Mouse (Mus musculus): ENCODE results near the gene Zbtb16. TPM values are rescaled to one million over a fixed set of nuclear protein-coding genes. Genes with fewer than 3 reads are reported as not detected.
A peak's percentile ranks its signal among the peaks of the same experiment; 100 is the strongest.

Gene Zbtb16
- polyA plus RNA-seq, 1 experiment from 2014 or later, result 2.3 TPM

DNA sequence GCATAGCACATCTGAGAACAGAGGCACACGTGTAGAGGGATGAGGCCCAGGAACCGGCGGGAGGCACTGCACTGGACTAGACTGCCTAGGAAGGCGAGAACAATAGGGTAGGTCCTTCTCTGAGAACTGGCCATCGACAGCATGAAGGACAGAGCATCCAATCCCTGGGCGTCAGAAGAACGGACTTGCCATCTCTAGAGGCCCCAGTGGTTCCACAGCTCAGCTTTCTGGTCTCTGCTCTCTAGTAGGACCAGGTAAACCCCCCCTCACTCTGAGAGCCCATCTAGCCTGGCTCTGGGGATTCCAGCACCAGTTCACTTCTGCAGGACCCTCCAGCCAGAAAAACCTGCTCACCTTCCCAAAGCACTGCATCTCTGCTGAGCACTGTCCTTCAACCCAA is 148.1 kb downstream of the Zbtb16 start:
- Histone ChIP-seq H3K4me1 (replicated peaks; ENCODE audit: control insufficient read depth, insufficient read depth, low read length) (peaks cover 19% of the 10 kb centered on the region), H3K4me3 (ENCODE audit: low read depth, low read length) (no peak overlapping the region), H3K9ac (ENCODE audit: low read depth, low read length) (peak overlapping the region; percentile 20; the same call in 1 of the 2 replicates), H3K9me3 (ENCODE audit: control insufficient read depth, low read length) (no peaks in the 10 kb centered on the region), H3K4me2 (0 out of 2 replicates have a peak overlapping the region, but pooled peaks have one; percentile 59), H3K27me3 (replicated peaks; ENCODE audit: control insufficient read depth, insufficient read depth, low read length) (no peaks in the 10 kb centered on the region), H3K36me3 (ENCODE audit: control insufficient read depth, insufficient read depth, low read length) (no peaks in the 10 kb centered on the region), H3K27ac (ENCODE audit: low read depth, low read length) (peak overlapping the region; percentile 88; the same call in 1 of the 2 replicates)
- DNase-seq (ENCODE audit: low spot score) (no peak), ATAC-seq (replicated peaks; ENCODE audit: low FRiP score) (no peak)
- WGBS, result 81% methylated on average over 7 of the region's 7 CpGs

DNA sequence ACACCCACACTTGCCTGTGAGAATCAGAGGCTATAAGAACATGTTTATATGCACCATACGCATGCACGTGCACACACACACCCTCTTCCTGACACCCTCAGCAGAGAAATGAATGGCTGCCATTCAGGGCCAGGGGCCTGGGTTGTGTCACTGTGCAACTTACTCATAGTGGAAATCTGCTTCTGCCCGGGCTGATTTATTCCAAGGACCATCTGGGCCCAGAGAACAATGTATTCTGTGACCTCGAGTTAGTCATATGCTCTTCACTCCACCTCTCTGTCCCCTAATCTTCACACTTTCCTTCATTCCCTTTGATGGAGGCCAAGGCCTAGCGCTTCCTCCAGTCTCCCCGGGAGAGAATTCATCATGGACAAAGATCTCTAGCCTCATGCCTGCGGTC is 150.3 kb downstream of the Zbtb16 start:
- Histone ChIP-seq H3K27ac (ENCODE audit: low read depth, low read length) (no peak overlapping the region), H3K9me3 (ENCODE audit: control insufficient read depth, low read length) (no peaks in the 10 kb centered on the region), H3K9ac (ENCODE audit: low read depth, low read length) (no peak overlapping the region), H3K4me1 (replicated peaks; ENCODE audit: control insufficient read depth, insufficient read depth, low read length) (peaks cover 19% of the 10 kb centered on the region), H3K4me2 (no peak overlapping the region), H3K4me3 (ENCODE audit: low read depth, low read length) (no peak overlapping the region), H3K36me3 (ENCODE audit: control insufficient read depth, insufficient read depth, low read length) (no peaks in the 10 kb centered on the region), H3K27me3 (replicated peaks; ENCODE audit: control insufficient read depth, insufficient read depth, low read length) (no peaks in the 10 kb centered on the region)
- no peak for DNase-seq (ENCODE audit: low spot score)
- 78% methylated on average over 7 of the region's 7 CpGs for WGBS
- ATAC-seq (replicated peaks; ENCODE audit: low FRiP score), result no peak

DNA sequence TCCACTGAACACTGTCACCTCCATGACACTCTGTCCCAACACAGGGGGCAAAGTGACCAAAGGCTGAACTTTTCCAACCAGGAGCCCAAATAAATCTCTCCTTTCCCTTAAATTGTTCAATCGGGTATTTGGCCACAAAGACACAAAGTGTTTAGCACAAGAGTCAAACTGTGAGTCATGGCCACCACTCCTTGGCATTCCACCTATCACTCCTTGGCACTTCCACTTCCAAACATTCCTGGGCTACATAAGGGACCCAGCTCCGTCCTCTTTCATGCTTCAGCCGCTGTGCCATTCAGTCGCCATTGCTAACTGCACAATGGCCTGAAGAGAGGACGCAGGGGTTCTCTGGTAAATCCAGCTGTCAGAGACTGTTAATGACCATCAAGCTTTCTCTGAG is 151.9 kb downstream of the Zbtb16 start:
- Histone ChIP-seq H3K4me2 (no peak overlapping the region), H3K4me1 (replicated peaks; ENCODE audit: control insufficient read depth, insufficient read depth, low read length) (peaks cover 10% of the 10 kb centered on the region), H3K9me3 (ENCODE audit: control insufficient read depth, low read length) (no peaks in the 10 kb centered on the region), H3K27me3 (replicated peaks; ENCODE audit: control insufficient read depth, insufficient read depth, low read length) (no peaks in the 10 kb centered on the region), H3K4me3 (ENCODE audit: low read depth, low read length) (no peak overlapping the region), H3K9ac (ENCODE audit: low read depth, low read length) (no peak overlapping the region), H3K27ac (ENCODE audit: low read depth, low read length) (no peak overlapping the region), H3K36me3 (ENCODE audit: control insufficient read depth, insufficient read depth, low read length) (no peaks in the 10 kb centered on the region)
- WGBS, result 89% methylated on average over 5 of the region's 5 CpGs
- ATAC-seq (replicated peaks; ENCODE audit: low FRiP score) (no peak), DNase-seq (ENCODE audit: low spot score) (no peak)

DNA sequence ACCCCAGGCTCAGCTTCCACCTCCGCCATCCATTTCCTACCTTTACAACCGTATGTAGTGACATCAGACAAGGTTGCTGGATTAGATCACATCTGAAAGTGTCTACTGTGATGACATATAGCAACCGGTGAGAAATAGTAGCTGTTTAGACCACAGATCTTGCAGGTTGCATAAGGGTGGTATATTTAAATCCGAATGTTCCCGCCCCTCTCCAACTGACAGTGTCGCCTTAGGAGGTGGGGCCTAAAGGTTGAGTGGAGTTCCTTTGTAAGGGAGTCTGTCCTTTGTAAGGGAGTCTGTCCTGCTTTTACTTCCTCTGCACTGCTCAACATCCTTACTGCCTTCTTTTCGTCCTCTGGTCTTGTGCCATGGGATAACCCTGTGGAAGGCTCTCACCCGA is 154.8 kb downstream of the Zbtb16 start:
- ATAC-seq (replicated peaks; ENCODE audit: low FRiP score) (no peak), DNase-seq (ENCODE audit: low spot score) (no peak)
- H3K9me3 ChIP-seq (ENCODE audit: control insufficient read depth, low read length), result no peaks in the 10 kb centered on the region
- no peak overlapping the region for H3K4me3 ChIP-seq (ENCODE audit: low read depth, low read length)
- H3K27me3 ChIP-seq (replicated peaks; ENCODE audit: control insufficient read depth, insufficient read depth, low read length), result no peaks in the 10 kb centered on the region
- no peaks in the 10 kb centered on the region for H3K36me3 ChIP-seq (ENCODE audit: control insufficient read depth, insufficient read depth, low read length)
- H3K4me1 ChIP-seq (replicated peaks; ENCODE audit: control insufficient read depth, insufficient read depth, low read length), result peaks cover 5% of the 10 kb centered on the region; the same call in 1 of the 2 replicates
- H3K27ac ChIP-seq (ENCODE audit: low read depth, low read length), result no peak overlapping the region
- no peak overlapping the region for H3K4me2 ChIP-seq
- WGBS, result 81% methylated on average over 8 of the region's 8 CpGs
- H3K9ac ChIP-seq (ENCODE audit: low read depth, low read length), result no peak overlapping the region

DNA sequence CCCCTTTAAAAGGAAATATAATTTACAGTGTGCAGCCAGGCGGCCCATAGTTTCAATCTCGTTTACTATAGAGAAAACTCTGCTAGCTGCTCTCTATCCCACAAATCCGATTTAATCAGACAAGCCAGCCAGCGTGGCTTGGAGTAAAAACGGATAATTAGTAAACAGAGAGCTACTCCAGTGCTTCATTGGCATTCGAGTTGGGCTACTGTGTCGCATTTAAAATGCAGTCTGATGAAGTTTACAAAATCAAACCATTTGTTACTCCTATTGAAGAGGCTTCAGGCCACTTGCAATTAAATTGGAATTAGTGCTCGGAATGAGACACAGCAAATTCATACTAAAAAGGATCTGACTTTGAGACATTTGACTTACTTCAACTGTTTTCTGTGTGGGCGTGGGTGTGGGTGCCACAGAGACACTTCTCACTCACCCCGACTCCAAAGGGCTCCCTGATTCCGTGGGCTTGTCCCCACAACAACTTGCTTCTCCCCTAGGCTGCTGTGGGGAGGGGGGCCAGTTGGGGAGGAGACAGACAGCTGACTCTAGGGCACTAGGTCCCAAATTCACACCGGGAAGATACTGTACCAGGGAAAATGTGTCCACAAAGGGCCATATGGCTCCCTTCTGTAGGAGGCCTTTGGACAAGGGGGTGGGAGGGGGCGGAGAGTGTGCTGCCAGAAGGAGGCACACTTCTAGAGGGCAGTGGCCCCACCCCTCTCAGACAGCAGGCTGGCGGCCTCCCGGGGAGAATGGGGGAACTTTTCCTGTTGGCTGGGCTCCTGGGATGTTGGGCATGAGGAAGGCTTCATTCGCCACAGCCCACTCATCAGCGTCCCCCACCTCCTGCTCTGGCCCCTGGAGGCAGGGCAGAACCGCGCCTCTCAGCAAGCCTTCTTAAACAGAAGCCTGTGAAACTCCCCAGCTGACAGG is 157.3 kb downstream of the Zbtb16 start:
- H3K27me3 ChIP-seq (replicated peaks; ENCODE audit: control insufficient read depth, insufficient read depth, low read length), result no peaks in the 10 kb centered on the region; the same call in 1 of the 2 replicates
- H3K4me1 ChIP-seq (replicated peaks; ENCODE audit: control insufficient read depth, insufficient read depth, low read length), result peaks cover 5% of the 10 kb centered on the region; the same call in 1 of the 2 replicates
- H3K9ac ChIP-seq (ENCODE audit: low read depth, low read length), result no peak overlapping the region
- WGBS, result 55% methylated on average over 19 of the region's 19 CpGs
- no peaks in the 10 kb centered on the region for H3K36me3 ChIP-seq (ENCODE audit: control insufficient read depth, insufficient read depth, low read length)
- H3K4me3 ChIP-seq (ENCODE audit: low read depth, low read length), result no peak overlapping the region
- H3K4me2 ChIP-seq, result no peak overlapping the region
- no peaks in the 10 kb centered on the region for H3K9me3 ChIP-seq (ENCODE audit: control insufficient read depth, low read length)
- DNase-seq (ENCODE audit: low spot score), result no peak
- ATAC-seq (replicated peaks; ENCODE audit: low FRiP score), result no peak
- H3K27ac ChIP-seq (ENCODE audit: low read depth, low read length), result no peak overlapping the region

DNA sequence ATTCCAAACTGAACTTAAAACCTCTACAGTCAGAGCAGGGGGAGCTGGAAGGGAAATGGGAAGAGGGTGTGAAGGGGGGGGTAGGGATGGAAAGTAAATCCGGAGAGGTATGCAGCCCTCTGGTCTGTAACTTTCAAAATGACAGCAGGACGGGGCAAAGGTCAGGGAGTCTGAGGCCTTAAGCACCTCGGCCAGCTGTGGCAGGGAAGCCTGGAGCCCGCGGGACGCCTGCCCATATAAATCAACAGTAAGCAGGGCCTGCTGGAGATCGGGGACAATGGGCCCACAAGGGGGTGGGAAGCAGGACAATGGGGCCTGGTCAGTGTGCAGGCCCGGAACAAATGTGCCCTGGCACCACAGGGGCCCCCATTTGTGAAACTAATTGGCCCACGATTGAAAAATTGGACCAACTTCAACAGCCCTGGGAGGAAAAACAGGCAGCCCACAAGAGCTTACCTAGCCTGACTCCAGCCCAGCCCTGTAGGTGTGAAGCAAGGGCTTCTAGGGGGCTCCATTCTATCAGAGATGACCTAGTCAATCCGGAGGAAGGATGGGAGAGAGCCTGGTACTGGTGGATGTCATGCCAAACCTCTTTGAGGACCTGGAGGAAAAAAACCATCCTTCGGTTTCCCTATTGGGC is 160.8 kb downstream of the Zbtb16 start:
- no peaks in the 10 kb centered on the region for H3K36me3 ChIP-seq (ENCODE audit: control insufficient read depth, insufficient read depth, low read length)
- H3K9ac ChIP-seq (ENCODE audit: low read depth, low read length), result no peak overlapping the region
- H3K4me3 ChIP-seq (ENCODE audit: low read depth, low read length), result no peak overlapping the region
- H3K27me3 ChIP-seq (replicated peaks; ENCODE audit: control insufficient read depth, insufficient read depth, low read length), result no peaks in the 10 kb centered on the region; the same call in none of the 2 replicates
- no peaks in the 10 kb centered on the region for H3K9me3 ChIP-seq (ENCODE audit: control insufficient read depth, low read length)
- WGBS, result 36% methylated on average over 11 of the region's 11 CpGs
- no peak overlapping the region for H3K27ac ChIP-seq (ENCODE audit: low read depth, low read length)
- DNase-seq (ENCODE audit: low spot score) (no peak), ATAC-seq (replicated peaks; ENCODE audit: low FRiP score) (no peak)
- peaks cover 5% of the 10 kb centered on the region; the same call in 1 of the 2 replicates for H3K4me1 ChIP-seq (replicated peaks; ENCODE audit: control insufficient read depth, insufficient read depth, low read length)
- H3K4me2 ChIP-seq, result no peak overlapping the region

DNA sequence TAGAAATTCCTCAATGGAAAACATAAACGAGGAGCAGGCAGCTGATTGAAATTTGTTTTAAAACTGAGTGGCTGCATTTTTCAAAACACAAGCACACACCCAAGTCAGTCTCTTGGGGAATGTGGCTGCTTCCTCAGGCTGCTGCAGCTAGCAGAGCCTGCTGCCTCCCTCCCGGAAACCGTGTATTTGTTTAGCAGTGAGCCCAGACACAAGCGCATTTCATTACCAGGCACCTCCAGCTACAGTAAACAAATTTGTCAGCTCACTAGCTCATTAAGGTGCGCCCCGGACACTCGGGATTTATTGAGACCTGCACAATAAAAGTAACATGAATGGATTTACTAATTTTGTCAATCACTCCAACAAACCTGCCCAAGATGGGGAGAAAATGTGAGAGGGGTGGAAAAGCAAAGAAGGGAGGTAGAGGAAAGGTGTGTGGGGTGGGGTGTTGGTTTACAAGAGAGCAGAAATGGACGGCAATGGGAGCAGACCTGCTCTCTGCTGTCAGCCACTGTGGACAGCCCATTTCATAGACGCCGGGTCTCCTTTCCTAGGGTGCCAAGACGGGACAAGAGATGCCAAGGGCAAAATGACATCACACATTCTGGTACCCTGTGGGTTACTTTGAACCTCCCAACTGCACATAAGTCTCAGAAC is 161.5 kb downstream of the Zbtb16 start:
- Histone ChIP-seq H3K4me3 (ENCODE audit: low read depth, low read length) (no peak overlapping the region), H3K36me3 (ENCODE audit: control insufficient read depth, insufficient read depth, low read length) (no peaks in the 10 kb centered on the region), H3K27me3 (replicated peaks; ENCODE audit: control insufficient read depth, insufficient read depth, low read length) (no peaks in the 10 kb centered on the region; the same call in none of the 2 replicates), H3K27ac (ENCODE audit: low read depth, low read length) (no peak overlapping the region), H3K4me2 (no peak overlapping the region), H3K9ac (ENCODE audit: low read depth, low read length) (no peak overlapping the region), H3K4me1 (replicated peaks; ENCODE audit: control insufficient read depth, insufficient read depth, low read length) (peaks cover 5% of the 10 kb centered on the region; the same call in 1 of the 2 replicates), H3K9me3 (ENCODE audit: control insufficient read depth, low read length) (no peaks in the 10 kb centered on the region)
- DNase-seq (ENCODE audit: low spot score) (no peak), ATAC-seq (replicated peaks; ENCODE audit: low FRiP score) (no peak)
- WGBS, result 43% methylated on average over 11 of the region's 11 CpGs

DNA sequence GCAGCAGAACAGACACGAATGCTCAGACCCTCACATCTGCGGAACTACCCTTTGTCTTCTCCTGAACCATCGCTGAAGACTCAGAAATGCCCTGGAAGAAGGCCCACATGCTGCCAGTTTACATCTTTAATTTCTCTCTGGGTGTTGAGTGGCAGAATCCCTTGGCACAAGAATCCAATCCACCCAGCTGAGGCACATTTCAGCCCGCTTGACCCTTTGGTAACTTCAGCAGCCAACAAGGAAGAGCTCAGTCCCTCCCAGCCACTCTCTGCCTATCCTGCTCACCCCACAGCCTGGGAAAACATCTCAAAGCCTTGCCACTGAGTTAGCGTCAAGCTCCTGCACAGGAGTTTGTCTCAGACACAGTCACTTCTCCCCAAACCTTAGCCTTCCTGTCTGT is 162.2 kb downstream of the Zbtb16 start:
- Histone ChIP-seq H3K4me3 (ENCODE audit: low read depth, low read length) (no peak overlapping the region), H3K27me3 (replicated peaks; ENCODE audit: control insufficient read depth, insufficient read depth, low read length) (no peaks in the 10 kb centered on the region; the same call in none of the 2 replicates), H3K9me3 (ENCODE audit: control insufficient read depth, low read length) (no peaks in the 10 kb centered on the region), H3K4me2 (no peak overlapping the region), H3K4me1 (replicated peaks; ENCODE audit: control insufficient read depth, insufficient read depth, low read length) (peaks cover under 1% of the 10 kb centered on the region; the same call in 1 of the 2 replicates), H3K27ac (ENCODE audit: low read depth, low read length) (no peak overlapping the region), H3K9ac (ENCODE audit: low read depth, low read length) (no peak overlapping the region), H3K36me3 (ENCODE audit: control insufficient read depth, insufficient read depth, low read length) (no peaks in the 10 kb centered on the region)
- ATAC-seq (replicated peaks; ENCODE audit: low FRiP score), result no peak
- WGBS, result 64% methylated on average over 5 of the region's 5 CpGs
- no peak for DNase-seq (ENCODE audit: low spot score)
